Mouse (Mus musculus) heart, embryonic 16.5 days (tissue): ENCODE measurements around the gene Retn. TPM values are rescaled to one million over a fixed set of nuclear protein-coding genes. Genes with fewer than 3 reads are reported as not detected.

ENCODE experiments used
- ATAC-seq: fragments of 200-750 bp; cut with Nextera tagmentation; replicated peaks from 2 replicates; pipeline ENCODE4 v1.8.0; 2017; ENCODE audit warnings: moderate number of reproducible peaks; ENCODE audit not compliant: insufficient read depth, low FRiP score; ENCODE audit errors: extremely low read depth
- H3K27ac ChIP-seq: fragments of 300-500 bp; sonication (generic); 2 replicates; pipeline ENCODE4 v1.5.1; 2014; ENCODE audit warnings: mild to moderate bottlenecking, low read length, control low read depth, moderate library complexity
- H3K27me3 ChIP-seq: fragments of 300-500 bp; sonication (generic); 2 replicates; pipeline ENCODE4 v1.6.1; 2014; ENCODE audit warnings: low read length, mixed read lengths; ENCODE audit not compliant: control insufficient read depth, insufficient read depth
- H3K36me3 ChIP-seq: fragments of 300-500 bp; sonication (generic); 2 replicates; pipeline ENCODE4 v1.6.1; 2014; ENCODE audit not compliant: control insufficient read depth, insufficient read depth
- H3K4me1 ChIP-seq: fragments of 300-500 bp; sonication (generic); 2 replicates; pipeline ENCODE4 v1.6.1; 2014; ENCODE audit warnings: low read length, mixed read lengths; ENCODE audit not compliant: control insufficient read depth, insufficient read depth
- H3K4me2 ChIP-seq: fragments of 300-500 bp; sonication (generic); 2 replicates; pipeline ENCODE4 v1.6.1; 2014; ENCODE audit warnings: low read depth, mild to moderate bottlenecking, control low read depth, low read length
- H3K4me3 ChIP-seq: fragments of 300-500 bp; sonication (generic); 2 replicates; pipeline ENCODE4 v1.5.1; 2014; ENCODE audit warnings: mild to moderate bottlenecking, control low read depth, low read length
- H3K9ac ChIP-seq: fragments of 300-500 bp; sonication (generic); 2 replicates; pipeline ENCODE4 v1.6.1; 2014; ENCODE audit warnings: low read length, control low read depth
- H3K9me3 ChIP-seq: fragments of 300-500 bp; sonication (generic); replicated peaks from 2 replicates; pipeline ENCODE4 v1.6.1; 2016; ENCODE audit warnings: low read length; ENCODE audit not compliant: control insufficient read depth
- WGBS: fragments of 180-500 bp; shearing (Covaris S2); extraction: QIAGEN DNeasy Blood & Tissue Kit; methylation state at CpG from one replicate; pipeline ENCODE4 v1.1.7; 2014; 5-methylcytosine and 5-hydroxymethylcytosine counted together
- polyA plus RNA-seq: library from polyadenylated mRNA; unstranded; fragments of >200 nt; fragmentation: Nextera tagmentation; extraction: Ambion mirVana; gene quantifications from 2 replicates; pipeline ENCODE4 v1.2.1, GENCODE M21; 2015

Gene Retn
- polyA plus RNA-seq: not detected in 2 replicates

- no peak for ATAC-seq
- WGBS: 56% methylated on average over 3 of the region's 3 CpGs
- H3K36me3 ChIP-seq: no peaks in the 10 kb centered on the region
Measured at GRCm38 (mm10) chr8:3655526-3655925, at the start of gene Retn. Retn (plus strand) TSS chr8:3655770.

GRCm38 (mm10) chr8:3606593-3606992 lies 49.0 kb upstream of the Retn start:
- no peak overlapping the region for H3K27ac ChIP-seq
- peaks cover 15% of the 10 kb centered on the region; the same call in 1 of the 2 replicates for H3K4me1 ChIP-seq
- H3K27me3 ChIP-seq: no peaks in the 10 kb centered on the region
- WGBS: 44% methylated on average over 16 of the region's 16 CpGs
- H3K36me3 ChIP-seq: peaks cover 22% of the 10 kb centered on the region
- peak overlapping the region; percentile 29 for H3K4me2 ChIP-seq
- no peak overlapping the region for H3K4me3 ChIP-seq
- ATAC-seq: peak; percentile 57
- no peak overlapping the region for H3K9ac ChIP-seq
- H3K9me3 ChIP-seq: no peaks in the 10 kb centered on the region

More at GRCm38 (mm10) chr8:3655526-3655925, at the start of gene Retn:
- H3K27ac ChIP-seq: no peak within 1 kb of the TSS
- no peak within 1 kb of the TSS for H3K9ac ChIP-seq
- no peak within 1 kb of the TSS for H3K4me2 ChIP-seq
- no peak within 1 kb of the TSS for H3K4me3 ChIP-seq
- no peaks in the 10 kb centered on the region for H3K9me3 ChIP-seq
- H3K4me1 ChIP-seq: no peaks in the 10 kb centered on the region
- peaks cover 2% of the 10 kb centered on the region; the same call in 1 of the 2 replicates for H3K27me3 ChIP-seq

- H3K36me3 ChIP-seq: peaks cover 32% of the 10 kb centered on the region
- H3K9ac ChIP-seq: no peak overlapping the region
- 94% methylated on average over 7 of the region's 7 CpGs for WGBS
- H3K9me3 ChIP-seq: no peaks in the 10 kb centered on the region
- no peak overlapping the region for H3K4me3 ChIP-seq
- no peaks in the 10 kb centered on the region for H3K27me3 ChIP-seq
- no peak overlapping the region for H3K27ac ChIP-seq
- no peak for ATAC-seq
- peaks cover 15% of the 10 kb centered on the region; the same call in 1 of the 2 replicates for H3K4me1 ChIP-seq
- no peak overlapping the region for H3K4me2 ChIP-seq
Measured at GRCm38 (mm10) chr8:3607822-3608221, 47.7 kb upstream of the Retn start.

GRCm38 (mm10) chr8:3609046-3609815 lies 46.3 kb upstream of the Retn start:
- H3K27me3 ChIP-seq: no peaks in the 10 kb centered on the region
- no peak for ATAC-seq
- H3K4me2 ChIP-seq: no peak overlapping the region
- WGBS: 65% methylated on average over 12 of the region's 12 CpGs
- no peak overlapping the region for H3K27ac ChIP-seq
- peaks cover 15% of the 10 kb centered on the region; the same call in 1 of the 2 replicates for H3K4me1 ChIP-seq
- peaks cover 44% of the 10 kb centered on the region for H3K36me3 ChIP-seq
- H3K4me3 ChIP-seq: no peak overlapping the region
- H3K9ac ChIP-seq: no peak overlapping the region
- no peaks in the 10 kb centered on the region for H3K9me3 ChIP-seq

GRCm38 (mm10) chr8:3609816-3610150 lies 45.8 kb upstream of the Retn start:
- H3K9ac ChIP-seq: no peak overlapping the region
- no peaks in the 10 kb centered on the region for H3K9me3 ChIP-seq
- peaks cover 50% of the 10 kb centered on the region for H3K36me3 ChIP-seq
- H3K4me1 ChIP-seq: peaks cover 15% of the 10 kb centered on the region; the same call in 1 of the 2 replicates
- no peak overlapping the region for H3K4me2 ChIP-seq
- no peaks in the 10 kb centered on the region for H3K27me3 ChIP-seq
- H3K27ac ChIP-seq: no peak overlapping the region
- H3K4me3 ChIP-seq: no peak overlapping the region
- no peak for ATAC-seq
- 84% methylated on average over 6 of the region's 6 CpGs for WGBS

- H3K4me2 ChIP-seq: peak within 1 kb of the TSS; percentile 95
- WGBS: under 1% methylated on average over 37 of the region's 37 CpGs
- H3K9me3 ChIP-seq: no peaks in the 10 kb centered on the region
- ATAC-seq: peak; percentile 98
- H3K36me3 ChIP-seq: peaks cover 20% of the 10 kb centered on the region
- H3K27ac ChIP-seq: no peak within 1 kb of the TSS
- peak within 1 kb of the TSS; percentile 86 for H3K9ac ChIP-seq
- peak within 1 kb of the TSS; percentile 92 for H3K4me3 ChIP-seq
- H3K4me1 ChIP-seq: peaks cover 16% of the 10 kb centered on the region
- no peaks in the 10 kb centered on the region for H3K27me3 ChIP-seq
Measured at GRCm38 (mm10) chr8:3621199-3621970, 34.2 kb upstream of the Retn start, which contains the start of the genes Xab2 and Pet100. Xab2 (minus strand) TSS chr8:3621316. Pet100 (plus strand) TSS chr8:3621548.

- Histone ChIP-seq H3K4me2 (peak overlapping the region; percentile 92), H3K27me3 (no peaks in the 10 kb centered on the region), H3K4me3 (peak overlapping the region; percentile 92), H3K36me3 (peaks cover 14% of the 10 kb centered on the region), H3K9ac (no peak overlapping the region), H3K27ac (no peak overlapping the region), H3K4me1 (peaks cover 16% of the 10 kb centered on the region), H3K9me3 (no peaks in the 10 kb centered on the region)
- no peak for ATAC-seq
- 59% methylated on average over 8 of the region's 8 CpGs for WGBS
Measured at GRCm38 (mm10) chr8:3622119-3622518, 33.5 kb upstream of the Retn start.

GRCm38 (mm10) chr8:3625445-3625844 lies 30.1 kb upstream of the Retn start, which contains the start of gene Pcp2:
Pcp2 (minus strand) TSS chr8:3625545.
- H3K27me3 ChIP-seq: no peaks in the 10 kb centered on the region
- WGBS: 68% methylated on average over 1 of the region's 1 CpGs
- no peak within 1 kb of the TSS for H3K4me3 ChIP-seq
- H3K9ac ChIP-seq: no peak within 1 kb of the TSS
- peaks cover 13% of the 10 kb centered on the region for H3K4me1 ChIP-seq
- no peak within 1 kb of the TSS for H3K4me2 ChIP-seq
- H3K27ac ChIP-seq: no peak within 1 kb of the TSS
- no peaks in the 10 kb centered on the region for H3K9me3 ChIP-seq
- ATAC-seq: no peak
- no peaks in the 10 kb centered on the region for H3K36me3 ChIP-seq

GRCm38 (mm10) chr8:3626971-3627370 lies 28.6 kb upstream of the Retn start:
- Histone ChIP-seq H3K4me2 (no peak overlapping the region), H3K4me3 (no peak overlapping the region), H3K36me3 (no peaks in the 10 kb centered on the region), H3K9me3 (no peaks in the 10 kb centered on the region), H3K27me3 (no peaks in the 10 kb centered on the region), H3K27ac (no peak overlapping the region), H3K4me1 (peaks cover 8% of the 10 kb centered on the region), H3K9ac (no peak overlapping the region)
- ATAC-seq: no peak
- 46% methylated on average over 5 of the region's 5 CpGs for WGBS
